Mouse (Mus musculus): Measurements from ENCODE around the gene Retreg1. TPM values are rescaled to one million over a fixed set of nuclear protein-coding genes. Genes with fewer than 3 reads are reported as not detected.

The Retreg1 gene
- polyA plus RNA-seq, 1 experiment = 15.5 TPM

- WGBS = 75% methylated on average over 15 of the region's 15 CpGs
- Histone ChIP-seq H3K4me3 (replicated peaks; ENCODE audit: extremely low read depth, low read depth, low read length) (no peak overlapping the region), H3K4me1 (ENCODE audit: control insufficient read depth, insufficient read depth, low read length) (peaks cover 7% of the 10 kb centered on the region)
- TF ChIP-seq CTCF (IDR thresholded peaks at IDR 0.05; ENCODE audit: insufficient read depth, low read length) (no peak), POLR2A (IDR thresholded peaks at IDR 0.05; ENCODE audit: borderline replicate concordance, extremely low read depth, low read depth, low read length) (no peak)
- DNase-seq = no peak
These were observed 100.6 kb downstream of the Retreg1 start for GRCm38 (mm10) chr15:25943386-25944137.

GRCm38 (mm10) chr15:25945224-25945623 lies 102.2 kb downstream of the Retreg1 start:
- TF ChIP-seq CTCF (IDR thresholded peaks at IDR 0.05; ENCODE audit: insufficient read depth, low read length) (no peak), POLR2A (IDR thresholded peaks at IDR 0.05; ENCODE audit: borderline replicate concordance, extremely low read depth, low read depth, low read length) (no peak)
- 57% methylated on average over 8 of the region's 8 CpGs for WGBS
- DNase-seq = no peak

GRCm38 (mm10) chr15:25946482-25946881 lies 103.5 kb downstream of the Retreg1 start:
- Histone ChIP-seq H3K4me3 (replicated peaks; ENCODE audit: extremely low read depth, low read depth, low read length) (no peak overlapping the region), H3K4me1 (ENCODE audit: control insufficient read depth, insufficient read depth, low read length) (peaks cover 9% of the 10 kb centered on the region)
- WGBS = 88% methylated on average over 7 of the region's 7 CpGs
- no peak for DNase-seq
- no peak for TF ChIP-seq CTCF (IDR thresholded peaks at IDR 0.05; ENCODE audit: insufficient read depth, low read length)

More at GRCm38 (mm10) chr15:25945224-25945623, 102.2 kb downstream of the Retreg1 start:
- no peak overlapping the region for H3K4me3 ChIP-seq (replicated peaks; ENCODE audit: extremely low read depth, low read depth, low read length)
- H3K4me1 ChIP-seq (ENCODE audit: control insufficient read depth, insufficient read depth, low read length) = peaks cover 10% of the 10 kb centered on the region

- 70% methylated on average over 8 of the region's 8 CpGs for WGBS
- Histone ChIP-seq H3K4me3 (replicated peaks; ENCODE audit: extremely low read depth, low read depth, low read length) (no peak overlapping the region), H3K4me1 (ENCODE audit: control insufficient read depth, insufficient read depth, low read length) (peaks cover 7% of the 10 kb centered on the region)
- TF ChIP-seq CTCF (IDR thresholded peaks at IDR 0.05; ENCODE audit: insufficient read depth, low read length) (no peak), POLR2A (IDR thresholded peaks at IDR 0.05; ENCODE audit: borderline replicate concordance, extremely low read depth, low read depth, low read length) (no peak)
- no peak for DNase-seq
These were observed 104.4 kb downstream of the Retreg1 start for GRCm38 (mm10) chr15:25947383-25947782.

GRCm38 (mm10) chr15:25948257-25949223 lies 105.6 kb downstream of the Retreg1 start:
- 56% methylated on average over 26 of the region's 26 CpGs for whole genome bisulfite sequencing
- peaks cover 7% of the 10 kb centered on the region; the same call in 1 of the 2 replicates for H3K4me1 ChIP-seq (ENCODE audit: control insufficient read depth, insufficient read depth, low read length)
- no peak for DNase-seq

GRCm38 (mm10) chr15:25949696-25950095 lies 106.7 kb downstream of the Retreg1 start:
- TF ChIP-seq CTCF (IDR thresholded peaks at IDR 0.05; ENCODE audit: insufficient read depth, low read length) = no peak
- no peak for TF ChIP-seq POLR2A (IDR thresholded peaks at IDR 0.05; ENCODE audit: borderline replicate concordance, extremely low read depth, low read depth, low read length)
- Histone ChIP-seq H3K4me3 (replicated peaks; ENCODE audit: extremely low read depth, low read depth, low read length) (no peak overlapping the region), H3K4me1 (ENCODE audit: control insufficient read depth, insufficient read depth, low read length) (peaks cover 7% of the 10 kb centered on the region; the same call in 1 of the 2 replicates)
- WGBS = 78% methylated on average over 9 of the region's 9 CpGs
- no peak for DNase-seq

More at GRCm38 (mm10) chr15:25948257-25949223, 105.6 kb downstream of the Retreg1 start:
- H3K4me3 ChIP-seq (replicated peaks; ENCODE audit: extremely low read depth, low read depth, low read length) = no peak overlapping the region
- TF ChIP-seq CTCF (IDR thresholded peaks at IDR 0.05; ENCODE audit: insufficient read depth, low read length) (no peak), POLR2A (IDR thresholded peaks at IDR 0.05; ENCODE audit: borderline replicate concordance, extremely low read depth, low read depth, low read length) (no peak)

- TF ChIP-seq CTCF (IDR thresholded peaks at IDR 0.05; ENCODE audit: insufficient read depth, low read length) = no peak
- no peak for TF ChIP-seq POLR2A (IDR thresholded peaks at IDR 0.05; ENCODE audit: borderline replicate concordance, extremely low read depth, low read depth, low read length)
- Histone ChIP-seq H3K4me1 (ENCODE audit: control insufficient read depth, insufficient read depth, low read length) (peaks cover 5% of the 10 kb centered on the region; the same call in 1 of the 2 replicates), H3K4me3 (replicated peaks; ENCODE audit: extremely low read depth, low read depth, low read length) (no peak overlapping the region)
- no peak for DNase-seq
- 69% methylated on average over 5 of the region's 5 CpGs for WGBS
These were observed 107.6 kb downstream of the Retreg1 start for GRCm38 (mm10) chr15:25950584-25950983.

- 61% methylated on average over 4 of the region's 4 CpGs for WGBS
- Histone ChIP-seq H3K4me1 (ENCODE audit: control insufficient read depth, insufficient read depth, low read length) (peaks cover 8% of the 10 kb centered on the region; the same call in 1 of the 2 replicates), H3K4me3 (replicated peaks; ENCODE audit: extremely low read depth, low read depth, low read length) (no peak overlapping the region)
- no peak for DNase-seq
- TF ChIP-seq POLR2A (IDR thresholded peaks at IDR 0.05; ENCODE audit: borderline replicate concordance, extremely low read depth, low read depth, low read length) (no peak), CTCF (IDR thresholded peaks at IDR 0.05; ENCODE audit: insufficient read depth, low read length) (no peak)
These were observed 108.1 kb downstream of the Retreg1 start for GRCm38 (mm10) chr15:25951037-25951436.

GRCm38 (mm10) chr15:25956001-25956400 lies 113.0 kb downstream of the Retreg1 start:
- TF ChIP-seq CTCF (IDR thresholded peaks at IDR 0.05; ENCODE audit: insufficient read depth, low read length) = no peak
- TF ChIP-seq POLR2A (IDR thresholded peaks at IDR 0.05; ENCODE audit: borderline replicate concordance, extremely low read depth, low read depth, low read length) = no peak
- H3K4me1 ChIP-seq (ENCODE audit: control insufficient read depth, insufficient read depth, low read length) = peaks cover 5% of the 10 kb centered on the region; the same call in 1 of the 2 replicates
- no peak for DNase-seq
- WGBS = 50% methylated on average over 5 of the region's 5 CpGs
- no peak overlapping the region for H3K4me3 ChIP-seq (replicated peaks; ENCODE audit: extremely low read depth, low read depth, low read length)
